Mouse (Mus musculus): ENCODE results near the gene Itga5.

- no peak for TF ChIP-seq HCFC1 (IDR thresholded peaks at IDR 0.05; ENCODE audit: borderline replicate concordance, insufficient read depth, low read length)
- no peak for TF ChIP-seq ZNF384 (IDR thresholded peaks at IDR 0.05; ENCODE audit: low read depth, low read length)
Measured at GRCm38 (mm10) chr15:103336996-103337667, 29.4 kb downstream of the Itga5 start.
